Mouse (Mus musculus): ENCODE data around the gene Ncaph2.

The Ncaph2 gene

GRCm38 (mm10) chr15:89343325-89343724, 12.2 kb upstream of the Ncaph2 start:
- no peak for DNase-seq (ENCODE audit: low spot score)

DNA sequence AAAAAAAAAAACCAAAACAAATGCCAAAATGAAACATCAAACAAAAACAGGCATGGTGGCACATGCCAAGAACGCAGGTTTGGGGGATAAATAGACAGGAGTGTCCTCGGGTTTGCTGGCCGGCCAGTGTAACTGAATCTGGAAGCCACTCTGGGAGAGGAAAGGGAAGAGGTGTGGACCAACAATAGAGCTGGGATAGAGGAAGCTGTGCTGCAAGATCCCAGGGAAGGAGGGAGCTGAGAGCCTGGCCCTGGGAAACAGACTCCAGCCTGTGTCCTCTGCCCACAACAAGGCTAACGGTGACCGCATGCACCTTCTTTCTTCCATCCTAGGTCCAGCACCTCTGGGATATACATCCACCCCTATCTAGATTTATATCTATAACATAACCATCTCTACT, 5.1 kb upstream of the Ncaph2 start:
- no peak for DNase-seq (ENCODE audit: low spot score)

GRCm38 (mm10) chr15:89351302-89351701, 4.2 kb upstream of the Ncaph2 start:
- DNase-seq (ENCODE audit: low spot score), result no peak

- no peak for DNase-seq (ENCODE audit: low spot score)
These were observed 3.5 kb upstream of the Ncaph2 start for GRCm38 (mm10) chr15:89352054-89352453.

DNA sequence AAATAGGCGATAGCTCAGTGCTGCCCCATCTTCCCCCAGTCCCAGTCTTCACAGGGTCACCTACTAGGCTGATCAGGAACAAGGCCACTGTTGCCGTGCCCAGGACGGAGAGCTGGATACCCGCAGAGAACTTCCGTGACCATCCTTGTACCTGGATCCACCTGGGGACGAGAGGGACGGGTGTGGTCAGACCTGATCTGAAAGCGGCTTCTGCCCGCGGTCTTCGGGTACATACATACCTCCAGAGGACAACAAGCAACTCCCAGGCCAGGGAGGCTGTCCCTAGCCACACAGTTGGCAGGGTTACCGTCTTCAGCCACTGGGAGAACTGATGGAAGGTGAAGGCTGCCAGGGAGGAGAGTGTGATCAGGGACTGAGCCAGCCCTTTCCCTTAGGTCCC, 2.7 kb upstream of the Ncaph2 start:
- DNase-seq (ENCODE audit: low spot score), result no peak

- DNase-seq (ENCODE audit: low spot score), result no peak
These were observed 1.7 kb upstream of the Ncaph2 start for GRCm38 (mm10) chr15:89353837-89354236.

DNA sequence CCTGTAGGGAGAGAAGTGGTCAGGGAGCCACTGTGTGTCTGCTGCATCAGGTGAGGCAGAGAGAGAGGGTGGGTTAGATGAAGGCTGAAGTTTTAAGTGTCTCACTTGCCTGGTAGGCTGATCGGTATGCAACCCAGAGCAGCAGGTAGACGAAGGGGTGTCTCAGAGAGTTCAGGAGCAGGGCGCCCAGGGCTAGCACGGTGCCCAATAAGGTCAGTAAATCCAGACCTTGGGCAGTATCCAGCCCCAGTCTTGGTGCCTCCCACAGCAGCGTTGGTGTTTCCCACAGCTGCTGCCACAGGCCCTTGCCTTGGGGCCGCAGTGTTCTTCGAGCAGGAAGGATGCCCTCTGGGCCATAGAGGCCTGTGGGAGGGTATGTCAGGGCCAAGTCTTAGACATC, 1.1 kb upstream of the Ncaph2 start:
- DNase-seq (ENCODE audit: low spot score), result no peak

GRCm38 (mm10) chr15:89356372-89356771, 853 bp downstream of the Ncaph2 start:
- peak; percentile 71 for DNase-seq (ENCODE audit: low spot score)

GRCm38 (mm10) chr15:89358784-89359183, 3.3 kb downstream of the Ncaph2 start:
- no peak for DNase-seq (ENCODE audit: low spot score)

DNA sequence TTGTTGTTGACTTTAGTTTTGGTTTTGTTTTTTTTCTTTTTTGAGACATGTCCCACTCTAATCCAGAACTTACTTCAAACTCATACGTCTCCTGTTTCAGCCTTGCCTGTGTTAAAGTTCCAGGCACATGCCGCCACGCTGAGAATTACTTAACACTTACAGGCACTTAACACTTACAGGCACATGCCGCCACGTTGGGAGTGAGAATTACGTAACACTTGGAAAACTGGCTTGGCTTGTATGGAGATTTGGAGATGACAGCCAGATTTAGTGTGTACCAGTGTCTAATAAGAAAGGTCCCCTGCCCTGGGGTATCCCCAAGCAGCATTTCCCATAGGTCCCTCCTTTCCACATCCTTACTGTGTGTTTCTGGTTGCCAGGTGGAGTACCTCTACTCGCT, 7.5 kb downstream of the Ncaph2 start:
- no peak for DNase-seq (ENCODE audit: low spot score)

DNA sequence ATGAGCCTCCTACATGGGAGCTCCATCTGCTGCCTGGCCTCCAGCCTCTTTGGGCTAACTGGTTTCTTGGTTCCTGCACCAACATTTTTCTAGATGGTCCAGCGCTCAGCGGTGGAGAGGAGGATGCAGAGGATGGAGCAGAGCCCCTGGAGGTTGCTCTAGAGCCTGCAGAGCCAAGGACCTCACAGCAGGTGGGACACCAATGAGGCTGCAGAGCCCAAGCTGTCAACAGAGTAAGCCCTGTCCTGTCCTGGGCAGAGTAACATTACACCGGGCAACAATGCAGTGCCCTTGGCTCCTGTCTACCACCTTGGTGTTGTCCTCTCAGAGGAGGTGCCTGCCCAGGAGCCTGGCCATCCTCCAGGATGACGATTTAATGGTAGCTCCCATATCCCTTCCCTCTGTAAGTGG, 9.6 kb downstream of the Ncaph2 start:
- no peak for DNase-seq (ENCODE audit: low spot score)

GRCm38 (mm10) chr15:89372068-89372467, 16.5 kb downstream of the Ncaph2 start:
- no peak for DNase-seq (ENCODE audit: low spot score)

GRCm38 (mm10) chr15:89372536-89372935, 17.0 kb downstream of the Ncaph2 start:
- no peak for DNase-seq (ENCODE audit: low spot score)

DNA sequence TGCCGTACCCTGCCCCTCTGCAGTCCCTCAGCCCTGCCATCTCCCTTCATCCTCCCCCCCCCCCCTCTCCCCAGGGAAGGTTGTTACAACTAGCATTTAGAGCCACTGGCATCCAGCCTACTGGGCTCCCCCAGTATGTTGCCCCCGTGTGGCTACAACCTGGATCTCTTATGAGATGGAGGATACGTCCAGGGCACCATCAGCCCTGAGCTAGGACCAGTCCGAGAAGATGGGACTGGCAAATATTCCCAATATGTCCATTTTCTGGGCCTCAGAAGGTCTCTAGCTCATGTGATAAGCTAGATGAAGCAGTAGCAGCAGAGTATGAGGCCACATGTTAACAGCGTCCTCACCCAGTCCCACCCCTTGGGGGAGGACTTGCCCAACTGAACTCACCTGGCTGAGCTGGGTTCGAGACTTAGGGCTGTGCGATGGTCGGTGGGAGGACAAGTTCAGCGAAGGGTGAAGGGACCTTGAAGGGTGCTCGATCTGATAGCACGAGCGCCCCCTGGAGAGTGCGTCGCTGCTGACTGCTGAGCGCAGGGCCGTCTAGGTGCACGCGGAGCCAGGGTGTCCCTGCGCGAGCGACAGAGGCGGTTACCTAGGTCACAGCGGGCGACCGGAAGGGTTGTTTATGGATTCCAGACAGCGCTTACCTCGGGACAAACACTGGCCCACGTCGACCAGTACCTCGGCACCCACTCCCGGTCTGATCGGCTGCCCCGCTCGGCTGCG, 17.7 kb downstream of the Ncaph2 start:
- peak; percentile 82 for DNase-seq (ENCODE audit: low spot score)

DNA sequence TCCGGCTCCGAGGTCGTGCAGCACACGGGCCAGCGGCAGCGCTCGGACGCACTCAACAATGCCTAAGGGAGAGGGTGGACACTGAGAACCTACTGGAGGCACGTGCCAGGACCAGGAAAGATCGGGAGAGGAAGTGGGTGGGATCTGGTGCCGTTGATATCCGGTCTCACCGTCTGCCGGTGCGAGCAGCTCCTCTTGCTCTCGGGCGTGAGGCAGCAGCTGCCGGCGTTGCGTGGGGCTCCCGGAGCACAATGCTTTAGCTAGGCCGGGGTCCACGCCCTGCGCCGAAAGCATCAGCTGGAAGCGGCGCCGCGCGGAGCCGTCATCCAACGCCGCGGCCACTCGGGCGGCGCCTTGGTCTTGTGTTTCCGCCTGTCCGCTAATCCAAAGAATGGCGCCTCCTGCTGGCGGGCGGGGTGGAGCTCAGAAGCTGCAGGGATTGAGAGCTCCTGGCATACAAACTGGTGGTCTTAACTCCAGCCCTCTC, 18.3 kb downstream of the Ncaph2 start, which contains the start of gene Sco2:
Gene Sco2 (minus strand): TSS at position 85 of the 487 bp plus-strand sequence.
- peak; percentile 98 for DNase-seq (ENCODE audit: low spot score)

DNA sequence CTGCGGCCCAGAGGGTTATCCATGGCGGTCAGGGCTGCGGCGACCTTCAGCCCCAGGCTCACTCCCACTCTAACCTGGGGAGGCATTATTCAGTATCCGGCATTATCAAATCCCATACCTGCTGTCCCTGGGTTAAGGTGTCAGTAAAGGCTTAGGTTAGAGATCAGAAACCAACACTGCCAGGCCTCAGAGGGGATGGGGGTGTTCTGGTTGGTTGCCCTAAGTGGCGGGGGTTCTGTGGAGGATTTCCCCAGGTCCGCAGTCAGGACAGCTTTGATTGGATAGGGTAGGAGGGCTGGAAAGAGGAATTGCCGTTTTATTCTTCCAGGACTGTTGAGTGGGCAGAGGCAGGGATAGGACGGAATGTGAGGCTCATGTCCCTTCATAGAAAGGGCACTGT, 18.8 kb downstream of the Ncaph2 start:
- DNase-seq (ENCODE audit: low spot score), result no peak

DNA sequence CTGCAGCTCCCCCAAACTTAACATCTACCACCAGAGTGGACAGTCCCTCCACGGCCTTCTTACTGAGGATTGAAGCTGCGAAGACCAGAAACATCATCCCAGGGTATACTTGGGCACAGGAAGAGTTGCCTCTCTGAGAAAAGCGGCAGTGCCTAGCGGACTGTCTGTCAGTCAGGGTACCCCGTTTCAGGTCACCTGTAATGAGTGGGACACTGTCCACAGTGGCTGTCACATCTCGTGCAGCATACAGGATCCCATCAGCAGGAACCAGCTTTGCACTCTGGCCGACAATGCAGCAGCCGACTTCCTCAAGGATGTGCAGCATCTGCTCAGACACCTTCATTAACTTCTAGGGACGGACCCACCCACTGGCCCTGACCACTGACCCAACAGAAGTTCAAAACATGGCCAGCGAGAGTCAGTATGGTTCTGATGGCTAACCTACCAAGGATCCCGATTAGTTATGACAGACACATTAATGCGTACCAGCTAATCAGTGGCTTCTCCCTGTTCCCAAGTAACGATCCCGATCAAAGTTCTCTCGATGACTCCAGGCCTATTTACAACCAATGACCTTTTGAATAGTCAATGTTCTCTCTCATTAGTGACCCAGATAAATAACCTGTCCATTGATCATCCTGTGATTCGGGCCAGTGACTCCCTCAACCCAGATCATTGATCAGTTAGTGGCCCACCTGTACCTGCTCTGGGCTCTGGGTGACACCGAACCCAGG, 19.4 kb downstream of the Ncaph2 start:
- DNase-seq (ENCODE audit: low spot score), result no peak

DNA sequence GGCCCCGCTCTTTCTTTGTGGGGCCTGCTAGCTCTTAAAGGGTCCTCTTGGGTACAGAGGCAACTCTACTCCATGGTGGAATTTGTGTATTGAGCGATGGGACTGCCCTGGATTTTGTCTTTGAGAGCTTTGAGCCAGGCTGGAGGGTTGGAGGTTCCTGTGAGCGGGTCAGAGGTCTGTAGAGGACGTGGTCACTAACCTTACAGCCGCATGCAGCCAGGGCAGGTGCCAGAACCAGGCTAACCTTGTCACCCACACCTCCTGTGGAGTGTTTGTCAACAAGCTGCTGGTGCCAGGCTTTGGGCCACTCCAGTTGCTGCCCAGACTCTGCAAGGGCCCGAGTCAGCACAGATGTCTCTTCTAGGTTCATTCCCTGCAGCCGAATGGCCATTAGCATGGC, 20.5 kb downstream of the Ncaph2 start:
- DNase-seq (ENCODE audit: low spot score), result no peak

- no peak for DNase-seq (ENCODE audit: low spot score)
These were observed 21.4 kb downstream of the Ncaph2 start, which contains the start of gene Tymp for GRCm38 (mm10) chr15:89376957-89377356. Gene Tymp, minus strand, starts transcription at chr15:89377039.

GRCm38 (mm10) chr15:89377362-89377761, 21.8 kb downstream of the Ncaph2 start:
- DNase-seq (ENCODE audit: low spot score), result no peak

DNA sequence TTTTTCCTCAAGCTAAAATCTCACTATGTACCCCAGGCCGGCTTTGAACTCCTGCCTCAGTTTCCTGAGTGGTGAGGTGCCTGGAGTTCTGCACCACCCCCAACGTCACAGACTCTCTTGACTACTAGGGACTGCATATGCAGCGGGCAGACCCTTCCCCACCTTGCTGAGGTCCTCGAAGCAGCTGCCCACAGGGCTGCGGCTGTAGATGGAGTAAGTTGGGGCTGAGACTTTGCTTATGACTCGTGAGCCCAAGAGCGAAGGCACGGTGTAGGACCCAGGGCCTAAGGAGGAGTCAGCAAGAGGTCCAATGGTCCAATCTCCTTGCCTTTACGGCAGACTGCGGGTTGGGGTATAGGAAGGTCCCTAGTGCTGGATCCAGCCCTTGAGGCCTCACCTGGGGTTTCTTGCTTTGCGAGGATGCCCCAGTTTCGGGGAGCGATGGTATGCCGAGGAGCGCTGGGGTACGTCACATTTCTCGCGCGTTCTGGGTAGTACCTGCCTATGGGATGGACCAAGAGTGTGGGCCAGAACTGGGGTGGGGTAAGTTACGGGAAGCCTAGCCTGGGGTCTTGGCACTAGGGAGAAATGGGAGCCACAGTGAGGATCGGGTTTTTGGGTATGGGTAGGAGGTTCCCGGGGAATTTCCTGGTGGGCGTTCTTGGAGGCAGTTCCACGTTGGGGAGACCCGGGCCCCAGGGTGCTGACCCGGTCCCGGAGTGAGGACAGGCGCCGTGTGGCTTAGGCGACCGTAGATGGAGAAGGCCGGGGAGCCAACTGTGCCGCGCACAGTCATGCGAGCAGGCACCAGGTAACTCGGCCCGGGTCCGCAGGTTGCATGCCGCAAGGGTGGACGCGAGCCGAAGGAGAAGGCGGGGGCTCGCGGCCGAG, 22.7 kb downstream of the Ncaph2 start:
- DNase-seq (ENCODE audit: low spot score), result no peak

GRCm38 (mm10) chr15:89378831-89379401, 23.4 kb downstream of the Ncaph2 start, which contains the start of gene Odf3b:
Gene Odf3b, minus strand, starts transcription at chr15:89379282.
- DNase-seq (ENCODE audit: low spot score), result no peak
